Mouse (Mus musculus) bone marrow macrophage, adult 2 months (primary cell): ENCODE results near the gene Itga8.

Source experiments
- CTCF ChIP-seq: IDR thresholded peaks from 2 replicates; pipeline ENCODE4 v1.5.1; 2012; ENCODE audit warnings: low read depth, mild to moderate bottlenecking, low read length, moderate library complexity
- POLR2A ChIP-seq: IDR thresholded peaks from 2 replicates; pipeline ENCODE4 v1.6.1; 2012; ENCODE audit warnings: mild to moderate bottlenecking, low read depth, low read length, borderline replicate concordance

DNA sequence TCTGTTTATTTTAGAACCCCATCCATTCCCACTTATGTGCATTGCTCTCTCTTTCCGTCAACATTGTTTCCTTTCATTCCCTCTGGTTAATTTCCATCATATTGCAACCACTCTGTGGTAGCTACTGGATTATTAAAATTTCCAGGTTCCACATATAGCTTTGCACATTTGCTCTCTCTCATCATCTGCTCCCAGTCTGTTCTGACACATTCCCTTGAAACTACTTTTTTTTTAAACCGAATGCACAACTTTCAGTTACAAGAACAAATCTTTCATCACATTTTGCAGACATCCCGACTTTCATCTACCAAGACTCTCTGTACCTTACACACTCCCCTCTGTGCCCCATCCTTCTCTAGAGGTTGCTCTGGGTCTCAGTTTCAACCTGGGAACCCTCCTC, 13.9 kb downstream of the Itga8 start:
- TF ChIP-seq CTCF, result no peak
- TF ChIP-seq POLR2A, result no peak
